Mouse (Mus musculus): ENCODE measurements around the gene Misp.

Gene Misp

DNA sequence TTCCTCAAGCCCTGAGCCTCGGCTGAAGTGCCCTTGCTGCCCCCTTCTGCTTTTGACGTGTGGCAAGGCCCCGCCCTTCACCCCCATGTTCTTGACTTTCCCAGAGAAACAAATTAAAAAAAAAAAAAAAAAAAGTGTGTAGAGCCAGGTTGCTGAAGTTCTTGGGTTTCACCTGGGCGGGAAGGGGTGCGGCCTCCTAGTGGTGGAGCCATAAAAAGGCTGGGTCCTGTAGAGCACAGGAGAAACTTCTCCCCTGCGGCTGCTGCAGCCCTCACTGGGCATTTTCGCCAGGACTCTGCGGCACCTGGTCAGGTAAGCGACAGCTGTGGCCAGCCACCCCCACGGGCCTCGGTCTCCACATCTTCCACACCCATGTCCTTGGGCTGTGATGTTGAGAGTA lies at the start of gene Misp:
TSS of gene Misp (plus strand) at position 208 of the 400 bp plus-strand sequence.
- DNase-seq (ENCODE audit: low spot score in 2 of 2): no peak

GRCm38 (mm10) chr10:79772320-79772719 lies 48.5 kb upstream of the Misp start:
- no peak for DNase-seq (ENCODE audit: low spot score in 2 of 2)

DNA sequence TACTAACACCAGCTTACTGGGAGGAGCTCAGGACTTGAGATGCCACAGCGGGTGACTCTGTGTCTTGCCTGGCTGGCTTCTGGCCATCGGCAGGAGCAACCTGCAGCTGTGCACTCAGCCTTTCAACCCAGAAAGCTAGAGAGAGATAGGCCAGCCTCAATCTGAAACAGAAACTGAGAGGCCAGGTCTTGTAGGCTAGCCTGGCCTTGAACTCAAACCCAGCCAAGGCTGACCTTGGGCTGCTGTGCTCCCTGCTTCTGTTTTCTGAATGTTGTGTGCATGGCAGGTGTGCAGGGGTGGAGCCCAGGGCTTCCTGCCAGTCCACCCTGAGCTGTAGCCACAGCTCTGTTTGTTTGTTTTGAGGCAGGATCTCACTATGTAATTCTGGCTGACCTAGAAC lies 47.6 kb upstream of the Misp start:
- peak in 1 of 2 experiments; percentile 15 for DNase-seq (ENCODE audit: low spot score in 2 of 2)

- DNase-seq (ENCODE audit: low spot score in 2 of 2): peak in 1 of 2 experiments; percentile 47
Measured at GRCm38 (mm10) chr10:79774486-79775279, 46.1 kb upstream of the Misp start.

DNA sequence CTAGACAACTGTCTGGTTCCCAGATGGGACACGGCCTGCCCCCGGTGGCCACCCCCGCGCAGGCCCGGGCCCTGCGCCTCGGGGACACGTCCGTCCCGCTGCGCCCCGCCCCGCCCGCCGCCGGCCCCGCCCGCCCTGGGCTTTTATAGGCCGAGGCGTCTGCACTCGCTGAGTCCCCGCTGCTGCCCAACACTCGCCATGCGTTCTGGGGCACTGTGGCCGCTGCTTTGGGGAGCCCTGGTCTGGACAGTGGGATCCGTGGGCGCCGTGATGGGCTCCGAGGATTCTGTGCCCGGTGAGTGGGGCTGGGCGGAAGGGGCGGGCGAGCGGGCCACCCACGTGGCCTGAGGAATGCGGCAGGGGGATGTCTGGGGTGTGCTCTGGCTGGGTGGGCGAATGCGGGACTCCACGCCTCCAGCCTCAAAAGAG lies 43.7 kb upstream of the Misp start, which contains the start of gene Fstl3:
TSS of gene Fstl3 (plus strand) at position 170 of the 429 bp plus-strand sequence.
- DNase-seq (ENCODE audit: low spot score in 2 of 2): no peak

GRCm38 (mm10) chr10:79778006-79778405 lies 42.8 kb upstream of the Misp start:
- peak; percentile 67 to 70 for DNase-seq (ENCODE audit: low spot score in 2 of 2)

- DNase-seq (ENCODE audit: low spot score in 2 of 2): no peak
Measured at GRCm38 (mm10) chr10:79779193-79779592, 41.6 kb upstream of the Misp start.

DNA sequence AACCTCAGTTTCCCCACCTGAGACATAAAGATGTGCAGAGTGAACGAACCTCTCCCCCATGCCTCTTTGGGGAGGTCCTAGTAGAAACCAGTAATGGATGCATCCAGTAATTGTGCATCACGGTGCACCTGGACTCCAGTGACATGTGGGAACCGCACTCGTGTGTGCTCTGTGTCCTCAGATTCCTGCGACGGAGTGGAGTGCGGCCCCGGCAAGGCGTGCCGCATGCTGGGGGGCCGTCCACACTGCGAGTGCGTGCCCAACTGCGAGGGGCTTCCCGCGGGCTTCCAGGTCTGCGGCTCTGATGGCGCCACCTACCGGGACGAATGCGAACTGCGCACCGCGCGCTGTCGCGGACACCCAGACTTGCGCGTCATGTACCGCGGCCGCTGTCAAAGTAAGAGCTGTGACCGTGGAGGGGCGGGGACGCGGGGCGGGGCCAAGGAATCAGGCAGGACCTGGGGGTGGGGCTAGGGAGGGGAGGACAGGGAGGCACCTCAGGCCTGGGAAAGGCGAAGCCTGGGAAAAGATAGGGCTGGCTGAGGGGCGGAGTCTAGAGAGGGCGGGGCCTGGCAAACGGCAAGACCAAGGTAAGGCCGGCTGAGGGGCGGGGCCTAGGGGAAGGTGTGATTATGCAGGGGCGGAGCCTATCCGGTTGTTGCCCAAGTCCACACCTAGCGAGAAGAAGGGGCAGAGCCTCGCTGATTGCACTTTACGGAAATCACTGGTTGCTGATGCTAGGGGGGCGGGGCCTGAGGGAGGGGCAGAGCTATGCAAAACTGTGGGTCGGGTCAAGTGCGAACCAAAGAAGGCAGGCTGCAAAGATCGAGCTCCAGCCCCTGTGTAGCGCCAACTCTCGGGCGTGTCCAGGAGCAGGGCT lies 40.8 kb upstream of the Misp start:
- DNase-seq (ENCODE audit: low spot score in 2 of 2): peak; percentile 95

DNA sequence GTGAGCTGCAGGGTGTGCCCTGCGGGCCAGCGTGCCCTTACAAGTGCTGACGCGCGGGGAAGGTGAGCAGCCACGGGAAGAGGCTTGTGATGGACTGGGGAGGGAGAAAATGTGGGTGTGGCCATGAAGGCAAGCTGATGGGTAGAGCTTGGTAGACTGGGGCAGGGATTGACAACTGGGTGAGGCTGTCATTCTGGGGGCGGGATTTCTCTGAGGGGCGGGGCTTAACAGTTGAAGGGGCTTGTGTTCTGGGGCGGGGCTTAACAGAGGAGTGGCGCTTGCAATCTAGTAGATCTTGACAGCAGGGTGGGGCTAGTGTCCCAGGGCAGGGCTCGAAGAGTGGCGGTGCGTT lies 40.1 kb upstream of the Misp start:
- DNase-seq (ENCODE audit: low spot score in 2 of 2): no peak

- DNase-seq (ENCODE audit: low spot score in 2 of 2): no peak
Measured at GRCm38 (mm10) chr10:79781139-79781538, 39.6 kb upstream of the Misp start.

DNA sequence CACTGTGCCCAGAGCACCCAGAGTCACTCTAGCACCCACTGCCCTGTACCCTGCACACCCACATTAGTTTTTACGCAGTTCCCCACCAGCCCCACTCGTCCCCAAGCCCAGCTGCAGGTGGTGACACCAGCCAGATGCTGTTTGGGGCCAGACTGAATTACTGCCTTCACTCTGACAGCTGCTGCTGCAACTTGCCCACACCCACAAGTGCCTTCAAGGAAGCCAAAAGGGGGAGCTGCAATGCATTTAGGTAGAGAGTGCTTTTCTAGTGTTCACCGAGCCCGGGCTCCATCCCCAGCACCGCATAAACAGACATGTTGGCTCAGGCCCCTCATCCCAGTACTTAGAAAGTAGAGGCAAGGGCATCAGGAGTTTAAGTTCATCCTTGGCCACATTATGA lies 38.8 kb upstream of the Misp start:
- no peak for DNase-seq (ENCODE audit: low spot score in 2 of 2)

DNA sequence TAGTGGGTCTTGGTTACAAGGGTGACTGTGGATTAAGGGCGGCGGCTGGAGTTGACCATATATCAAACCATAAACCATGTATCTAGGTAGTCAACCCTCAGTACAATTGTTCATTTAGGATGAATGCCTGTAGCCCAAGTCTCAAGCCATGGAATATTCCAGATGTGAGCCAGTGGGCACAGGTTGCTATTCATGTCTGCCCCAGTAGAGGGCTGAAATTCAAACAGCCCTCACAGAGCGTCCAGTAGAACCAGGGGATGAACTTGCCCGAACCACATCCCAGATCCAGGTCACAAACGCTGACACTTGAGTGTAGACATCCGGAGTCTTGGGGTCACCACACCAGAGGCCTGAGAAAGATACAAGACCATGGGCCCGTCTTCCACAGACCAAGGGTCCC lies 37.7 kb upstream of the Misp start:
- DNase-seq (ENCODE audit: low spot score in 2 of 2): no peak

DNA sequence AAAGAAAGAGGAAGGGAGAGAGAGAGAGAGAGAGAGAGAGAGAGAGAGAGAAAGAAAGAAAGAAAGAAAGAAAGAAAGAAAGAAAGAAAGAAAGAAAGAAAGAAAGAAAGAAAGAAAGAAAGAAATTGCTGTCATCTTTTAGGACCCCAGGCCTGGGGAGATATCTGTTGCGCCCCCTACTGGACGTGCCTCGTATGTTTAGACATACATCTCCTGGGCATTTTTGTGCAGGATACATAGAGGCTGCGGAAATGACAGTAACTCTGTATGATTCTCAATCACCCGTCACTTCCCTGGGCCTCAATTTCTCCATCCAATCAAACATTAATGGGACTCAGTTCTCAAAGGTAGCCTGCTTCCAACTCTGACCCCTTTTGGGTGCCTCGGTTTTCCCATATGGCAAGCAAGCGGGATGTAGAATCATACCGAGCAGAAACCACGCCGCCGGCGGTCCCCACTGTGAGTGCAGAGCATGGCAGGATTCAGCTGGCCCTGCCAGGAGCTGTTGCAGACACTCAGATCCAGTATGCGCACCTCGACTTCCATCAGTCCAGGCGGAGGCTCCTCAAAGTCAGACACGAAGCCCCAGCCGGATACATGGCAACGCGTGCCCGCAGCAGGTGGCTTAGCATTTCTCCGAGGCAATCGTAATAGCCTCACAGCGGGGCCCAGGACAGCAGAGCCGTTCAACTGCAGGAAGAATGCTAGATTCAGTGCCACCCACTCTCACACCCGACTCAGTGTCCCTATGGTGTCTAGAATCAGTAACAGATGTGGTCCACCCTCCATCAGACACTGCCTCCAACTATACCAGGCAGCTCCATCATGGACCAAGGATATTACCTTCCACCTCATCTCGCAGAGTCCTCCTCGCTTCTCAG lies 36.6 kb upstream of the Misp start:
- no peak for DNase-seq (ENCODE audit: low spot score in 2 of 2)

- DNase-seq (ENCODE audit: low spot score in 2 of 2): peak; percentile 57 to 82
Measured at GRCm38 (mm10) chr10:79788386-79789158, 32.2 kb upstream of the Misp start.

GRCm38 (mm10) chr10:79789581-79789980 lies 31.2 kb upstream of the Misp start:
- no peak for DNase-seq (ENCODE audit: low spot score in 2 of 2)

DNA sequence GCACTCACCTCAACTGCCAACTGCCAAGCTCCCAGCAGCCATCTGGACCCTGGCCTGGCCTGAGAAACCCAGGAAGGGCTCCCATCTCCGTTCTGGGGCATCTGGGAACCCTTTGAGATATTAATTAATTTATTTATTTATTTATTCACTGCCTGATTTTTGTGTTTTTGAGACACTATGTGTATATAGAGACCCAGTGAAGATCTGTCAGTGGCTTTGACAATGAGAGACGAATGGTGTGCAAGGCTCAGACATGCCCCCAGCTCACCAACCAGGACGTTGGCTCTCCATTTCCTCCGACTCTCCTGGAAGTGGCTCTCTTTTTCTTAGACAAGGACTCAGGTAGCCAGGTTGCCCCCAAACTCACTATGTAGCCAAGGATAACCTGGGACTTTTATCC lies 29.9 kb upstream of the Misp start, which contains the start of gene Prss57:
TSS of gene Prss57 (minus strand) at position 101 of the 400 bp plus-strand sequence.
- DNase-seq (ENCODE audit: low spot score in 2 of 2): no peak

DNA sequence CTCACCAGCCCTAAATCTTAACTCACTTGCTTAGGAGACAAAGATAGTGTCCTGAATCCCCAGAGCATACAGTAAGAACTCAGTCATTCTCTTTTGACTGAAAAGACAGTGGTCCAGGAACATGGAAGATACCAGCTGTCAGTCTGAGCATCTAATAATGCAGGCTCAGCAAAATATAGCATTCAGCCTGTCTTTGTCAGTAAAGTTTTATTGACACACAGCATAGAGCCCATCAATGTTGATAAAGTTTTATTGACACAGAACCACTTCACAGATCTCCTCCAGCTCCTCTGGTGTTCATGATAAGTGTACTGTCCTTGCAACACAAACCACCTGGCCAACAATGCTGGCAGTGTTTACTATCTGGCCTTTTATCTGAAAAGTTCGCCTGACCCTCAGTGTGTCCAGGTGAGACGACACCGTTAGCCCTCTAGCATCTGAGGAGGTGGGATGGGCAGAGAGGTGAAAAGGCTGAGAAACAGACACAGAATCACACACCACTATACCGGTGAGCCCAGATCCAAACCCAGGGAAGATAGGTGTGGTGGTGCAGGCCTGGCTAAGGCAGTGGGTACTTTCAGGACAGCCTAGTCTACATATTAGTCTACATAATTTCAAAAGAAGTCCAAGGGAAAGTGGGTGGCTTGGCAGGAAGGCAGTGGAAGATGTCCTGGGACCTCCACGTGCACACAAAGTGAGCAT lies 28.3 kb upstream of the Misp start:
- no peak for DNase-seq (ENCODE audit: low spot score in 2 of 2)

- DNase-seq (ENCODE audit: low spot score in 2 of 2): peak; percentile 70 to 80
Measured at GRCm38 (mm10) chr10:79793051-79793737, 27.6 kb upstream of the Misp start, which contains the start of gene Palm. Gene Palm (plus strand): TSS chr10:79793572.

- DNase-seq (ENCODE audit: low spot score in 2 of 2): no peak
Measured at GRCm38 (mm10) chr10:79793738-79794490, 26.9 kb upstream of the Misp start.

Measured in urinary bladder, postnatal 4 days (tissue).